Mouse (Mus musculus) T-helper 1 cell (primary cell): ENCODE results near the gene Spata25.

Experiments
- in situ Hi-C: fragments of 300-600 bp; cut with MboI, MseI; formaldehyde crosslinking; loops from one replicate; pipeline ENCODE4 v1.15.1; 2025; ENCODE audit warnings: high pct_unique_total_duplicates

The Spata25 gene

DNA sequence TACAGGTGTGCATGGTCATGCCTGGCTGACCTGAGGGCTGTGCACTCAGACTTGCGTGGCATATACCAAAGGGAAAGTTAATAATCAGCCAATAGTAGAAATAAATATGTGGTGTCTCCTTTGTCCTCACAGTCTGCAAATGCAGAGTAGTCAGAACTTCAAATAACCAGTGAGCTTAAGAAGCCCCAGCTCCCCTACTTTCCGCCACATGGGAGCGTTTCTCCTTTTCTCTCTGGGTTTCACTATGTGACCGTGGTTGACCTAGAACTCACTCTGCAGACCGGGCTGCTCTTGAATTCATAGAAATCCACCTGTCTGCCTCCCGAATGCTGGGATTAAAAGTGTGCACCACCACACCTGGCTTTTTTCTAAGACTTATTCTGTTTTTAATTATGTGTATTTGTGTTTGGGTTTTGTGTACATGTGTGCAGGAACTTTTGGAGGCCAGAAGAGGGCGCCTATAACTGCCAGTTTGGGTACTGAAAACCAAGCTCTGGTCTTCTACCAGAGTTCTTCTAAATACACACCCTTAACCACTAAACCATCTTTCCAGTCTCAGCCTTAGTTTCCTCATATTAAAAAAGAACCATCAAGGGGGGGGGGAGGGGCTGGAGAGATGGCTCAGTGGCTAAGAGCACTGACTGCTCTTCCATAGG lies 44.3 kb downstream of the Spata25 start:
- in situ Hi-C loops = no loop called here

DNA sequence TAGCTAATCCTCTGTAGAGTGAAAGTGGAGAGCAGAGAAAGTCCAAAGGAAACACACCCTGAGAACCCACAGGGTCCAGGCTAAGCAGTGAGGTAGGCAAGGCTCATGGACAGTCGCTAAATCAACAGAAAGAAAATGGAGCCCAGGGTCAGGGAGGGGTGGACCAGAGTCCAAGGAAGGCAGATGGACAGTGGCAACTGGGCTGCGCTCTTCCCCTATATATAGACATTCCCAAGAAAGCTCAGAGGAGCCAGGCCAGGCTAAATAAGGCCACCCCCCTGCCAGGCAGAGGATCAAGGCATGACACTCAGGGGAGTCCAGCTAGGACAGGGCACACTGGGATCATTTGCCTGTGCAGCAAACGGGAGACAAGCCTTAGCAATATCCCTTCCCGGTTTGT lies 46.5 kb downstream of the Spata25 start:
- in situ Hi-C loops = no loop called here

DNA sequence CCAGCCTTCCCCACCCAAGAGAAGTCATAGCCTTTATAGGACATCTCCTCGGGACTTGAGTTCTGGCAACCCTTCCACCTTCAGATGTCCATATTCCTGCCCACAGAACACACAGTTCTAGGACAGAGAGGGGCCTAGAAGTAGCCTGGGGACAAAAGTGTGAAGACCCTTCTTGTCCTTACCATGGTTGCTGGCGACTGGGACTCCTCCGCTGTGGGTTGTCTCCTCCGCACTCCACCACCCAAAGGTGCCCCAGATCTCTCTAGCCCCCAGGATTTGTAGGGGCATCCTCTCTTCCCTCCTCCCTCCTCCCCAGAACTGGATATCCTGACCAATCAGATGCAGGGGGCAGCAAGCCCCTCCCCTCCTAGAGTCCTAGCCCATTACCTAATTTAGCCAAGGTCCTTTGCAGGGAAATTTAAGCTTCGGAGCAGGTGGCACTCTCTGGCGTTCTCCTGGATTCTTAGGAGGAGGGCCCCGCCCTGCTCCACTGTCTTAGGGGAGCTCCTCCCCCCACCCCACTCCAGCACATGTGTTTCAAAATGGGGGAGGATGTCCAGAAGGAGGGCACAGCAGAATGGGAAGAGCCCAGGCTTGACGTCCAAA lies 48.8 kb downstream of the Spata25 start, which contains the start of gene Tnnc2:
Gene Tnnc2 (minus strand): TSS at position 487 of the 606 bp plus-strand sequence.
- in situ Hi-C loops = no loop called here

DNA sequence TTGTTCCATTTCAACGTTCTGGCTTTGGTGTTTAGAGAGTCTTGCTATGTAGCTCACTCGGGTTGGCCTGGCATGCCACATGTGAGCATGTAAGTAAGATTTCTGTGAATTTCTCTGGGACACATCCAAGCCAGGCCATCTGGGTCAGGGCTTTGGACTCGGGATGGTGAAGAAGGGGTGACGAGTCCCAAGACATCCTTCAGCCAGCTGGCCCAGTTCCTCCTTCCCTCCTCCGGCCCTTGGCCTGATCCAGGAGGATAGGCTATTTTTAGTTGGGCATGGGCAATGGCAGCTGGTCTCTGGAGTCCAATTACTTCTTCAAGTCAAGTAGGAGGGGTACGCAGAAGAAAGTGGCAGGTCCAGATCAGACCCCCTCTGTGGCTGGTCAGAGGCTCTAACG lies 49.5 kb downstream of the Spata25 start:
- in situ Hi-C loops = no loop called here

DNA sequence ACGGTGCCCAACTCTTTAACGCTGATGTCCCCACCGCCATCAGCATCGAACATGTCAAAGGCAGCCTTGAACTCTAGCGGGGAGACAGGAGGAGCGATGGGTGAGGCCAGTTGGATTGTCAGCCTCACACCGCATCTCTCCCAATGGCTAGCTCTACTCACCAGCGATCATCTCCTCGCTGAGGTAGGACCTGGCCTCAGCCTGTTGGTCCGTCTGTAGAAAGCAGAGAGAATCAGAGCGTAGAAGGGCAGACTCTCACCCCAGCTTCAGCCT lies 50.4 kb downstream of the Spata25 start:
- in situ Hi-C loops = no loop called here

DNA sequence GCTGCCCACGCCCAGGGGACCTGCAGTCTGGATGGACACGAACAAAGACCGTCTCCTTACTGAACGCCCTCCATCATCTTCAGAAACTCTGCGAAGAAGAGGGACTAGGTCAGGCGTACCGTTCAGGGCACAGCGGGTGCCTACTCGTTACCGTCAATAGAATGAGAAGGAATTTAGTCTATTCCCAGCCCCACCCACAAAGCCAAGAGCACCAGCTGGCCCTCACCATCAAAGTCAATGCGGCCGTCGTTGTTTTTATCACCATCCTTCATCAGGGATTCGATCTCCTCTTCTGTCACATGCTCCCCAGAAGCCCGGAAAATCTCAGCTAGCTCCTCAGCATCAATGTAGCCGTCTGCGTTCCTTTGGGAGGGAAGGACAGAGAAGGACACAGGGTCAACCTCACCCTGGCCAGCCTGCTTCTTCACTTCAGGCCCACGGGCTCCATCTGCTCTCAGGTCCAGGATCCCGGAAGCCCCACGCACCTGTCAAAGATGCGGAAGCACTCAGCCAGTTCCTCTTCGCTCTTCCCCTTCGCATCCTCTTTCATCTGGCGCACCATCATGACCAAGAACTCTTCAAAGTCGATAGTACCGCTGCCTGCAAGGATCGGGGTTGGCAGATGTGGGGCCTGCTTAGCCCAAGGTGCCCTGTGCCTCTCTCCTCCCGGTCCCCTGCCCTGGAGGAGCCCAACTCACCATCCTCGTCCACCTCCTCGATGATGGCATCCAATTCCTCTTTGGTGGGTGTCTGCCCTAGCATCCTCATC lies 50.9 kb downstream of the Spata25 start:
- in situ Hi-C loops = no loop called here

DNA sequence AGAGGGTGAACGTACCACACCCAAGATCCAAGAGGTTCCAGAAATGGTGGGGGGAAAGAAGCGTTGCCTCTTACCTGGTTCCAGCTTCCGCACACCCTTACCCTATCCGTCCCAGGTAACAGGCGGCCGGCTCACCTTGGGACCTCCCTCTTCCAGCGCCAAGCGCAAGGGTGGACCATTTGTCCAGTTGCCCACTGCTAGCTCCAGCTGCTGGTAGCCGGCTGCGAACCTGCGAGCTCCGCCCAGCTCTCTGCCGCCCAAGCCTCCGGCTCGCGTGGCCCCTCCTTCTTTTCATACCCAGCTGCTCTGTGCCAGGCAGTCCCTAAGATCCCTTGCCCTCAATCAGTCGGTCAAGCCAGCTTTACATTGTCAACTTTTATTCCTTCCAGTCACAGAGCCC lies 51.5 kb downstream of the Spata25 start:
- in situ Hi-C loops = no loop called here
